Mouse (Mus musculus): ENCODE measurements around the gene Rnf185. TPM values are rescaled to one million over a fixed set of nuclear protein-coding genes. Genes with fewer than 3 reads are reported as not detected.
A peak's percentile ranks its signal among the peaks of the same experiment; 100 is the strongest.

The Rnf185 gene
- polyA plus RNA-seq, 1 experiment from 2014 or later: 20.6 TPM

DNA sequence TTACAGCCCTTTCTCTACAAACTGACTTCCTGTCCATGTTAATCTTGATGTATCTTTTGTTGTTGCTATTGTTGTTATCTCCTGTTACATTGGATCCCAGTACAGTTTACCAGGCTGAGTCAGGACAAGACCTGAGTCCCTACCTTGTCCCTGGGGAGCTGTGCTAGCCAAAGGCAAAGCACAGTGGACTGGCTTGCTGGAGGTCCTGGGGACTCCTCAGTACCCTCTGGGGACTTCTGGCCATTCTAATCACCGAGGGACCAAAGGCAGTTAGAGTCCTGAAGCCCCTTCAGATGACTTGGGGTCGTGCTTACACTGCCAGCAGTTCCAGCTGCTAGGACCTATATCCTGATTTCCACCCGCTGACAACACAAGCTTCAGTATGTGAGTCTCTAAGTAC, 2.3 kb upstream of the Rnf185 start:
- no peaks in the 10 kb centered on the region for H3K9me3 ChIP-seq (ENCODE audit: control insufficient read depth, low read length)
- H3K4me3 ChIP-seq (ENCODE audit: low read depth, low read length): no peak overlapping the region
- DNase-seq (ENCODE audit: low spot score) (no peak), ATAC-seq (replicated peaks; ENCODE audit: low FRiP score) (no peak)
- H3K4me2 ChIP-seq: no peak overlapping the region
- peaks cover 9% of the 10 kb centered on the region for H3K4me1 ChIP-seq (replicated peaks; ENCODE audit: control insufficient read depth, insufficient read depth, low read length)
- H3K36me3 ChIP-seq (ENCODE audit: control insufficient read depth, insufficient read depth, low read length): peaks cover 4% of the 10 kb centered on the region; the same call in 1 of the 2 replicates
- no peak overlapping the region for H3K27ac ChIP-seq (ENCODE audit: low read depth, low read length)
- H3K27me3 ChIP-seq (replicated peaks; ENCODE audit: control insufficient read depth, insufficient read depth, low read length): no peaks in the 10 kb centered on the region
- H3K9ac ChIP-seq (ENCODE audit: low read depth, low read length): no peak overlapping the region
- WGBS: 96% methylated on average over 3 of the region's 3 CpGs

DNA sequence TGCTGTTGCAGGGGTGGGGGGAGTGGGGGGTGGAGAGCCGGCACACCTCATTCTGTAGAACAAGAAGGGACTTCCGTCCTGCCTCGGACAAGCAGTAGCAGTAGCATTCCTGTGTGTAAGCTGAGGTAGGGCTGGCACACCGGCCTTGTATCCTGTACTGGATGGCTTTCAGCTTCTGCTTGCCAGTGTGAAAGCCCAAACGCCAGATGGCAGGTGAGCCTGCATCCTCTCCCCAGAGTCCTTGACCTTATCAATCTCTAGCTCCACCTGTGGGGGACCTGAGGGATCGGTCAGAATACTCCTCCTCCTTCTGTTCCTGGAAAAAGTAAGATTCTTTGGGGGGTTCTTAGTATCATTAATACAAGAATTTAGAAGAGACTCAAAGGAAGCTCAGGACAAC, 1.3 kb upstream of the Rnf185 start:
- Histone ChIP-seq H3K4me1 (replicated peaks; ENCODE audit: control insufficient read depth, insufficient read depth, low read length) (peaks cover 9% of the 10 kb centered on the region), H3K27me3 (replicated peaks; ENCODE audit: control insufficient read depth, insufficient read depth, low read length) (no peaks in the 10 kb centered on the region), H3K4me2 (peak overlapping the region; percentile 81), H3K36me3 (ENCODE audit: control insufficient read depth, insufficient read depth, low read length) (peaks cover 4% of the 10 kb centered on the region; the same call in 1 of the 2 replicates), H3K27ac (ENCODE audit: low read depth, low read length) (no peak overlapping the region), H3K4me3 (ENCODE audit: low read depth, low read length) (peak overlapping the region; percentile 73), H3K9ac (ENCODE audit: low read depth, low read length) (no peak overlapping the region), H3K9me3 (ENCODE audit: control insufficient read depth, low read length) (no peaks in the 10 kb centered on the region)
- 62% methylated on average over 6 of the region's 6 CpGs for WGBS
- ATAC-seq (replicated peaks; ENCODE audit: low FRiP score) (no peak), DNase-seq (ENCODE audit: low spot score) (no peak)

DNA sequence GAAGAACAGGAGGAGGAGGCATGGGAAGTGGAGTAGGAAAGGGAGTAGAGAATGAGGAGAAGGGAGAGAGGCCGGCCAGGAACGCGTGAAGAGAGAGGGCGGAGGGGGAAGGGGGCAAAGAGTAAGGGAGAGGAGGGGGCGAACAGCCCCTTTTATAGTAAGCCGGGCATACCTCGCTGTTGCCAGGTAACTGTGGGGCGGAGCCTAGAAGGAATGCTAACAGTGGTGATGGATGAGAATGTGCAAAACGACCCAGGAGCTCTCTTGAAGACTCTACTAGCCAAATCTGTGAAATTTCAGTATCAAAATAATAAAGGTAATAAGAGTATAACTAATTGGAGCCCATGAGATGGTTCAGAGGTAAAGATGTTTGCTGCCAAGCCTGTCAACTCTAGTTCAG, 606 bp upstream of the Rnf185 start:
- WGBS: 0% methylated on average over 9 of the region's 9 CpGs
- H3K9ac ChIP-seq (ENCODE audit: low read depth, low read length): peak overlapping the region; percentile 75
- no peaks in the 10 kb centered on the region for H3K9me3 ChIP-seq (ENCODE audit: control insufficient read depth, low read length)
- H3K27me3 ChIP-seq (replicated peaks; ENCODE audit: control insufficient read depth, insufficient read depth, low read length): no peaks in the 10 kb centered on the region
- H3K36me3 ChIP-seq (ENCODE audit: control insufficient read depth, insufficient read depth, low read length): peaks cover 4% of the 10 kb centered on the region; the same call in 1 of the 2 replicates
- H3K4me3 ChIP-seq (ENCODE audit: low read depth, low read length): peak overlapping the region; percentile 73
- H3K4me1 ChIP-seq (replicated peaks; ENCODE audit: control insufficient read depth, insufficient read depth, low read length): peaks cover 9% of the 10 kb centered on the region
- peak overlapping the region; percentile 81 for H3K4me2 ChIP-seq
- H3K27ac ChIP-seq (ENCODE audit: low read depth, low read length): peak overlapping the region; percentile 52
- peak; percentile 21; the same call in 1 of the 2 replicates for ATAC-seq (replicated peaks; ENCODE audit: low FRiP score)
- no peak for DNase-seq (ENCODE audit: low spot score)

GRCm38 (mm10) chr11:3451701-3452163, 431 bp downstream of the Rnf185 start:
- Histone ChIP-seq H3K9ac (ENCODE audit: low read depth, low read length) (peak overlapping the region; percentile 75), H3K4me2 (peak overlapping the region; percentile 81), H3K27ac (ENCODE audit: low read depth, low read length) (peak overlapping the region; percentile 47), H3K4me3 (ENCODE audit: low read depth, low read length) (peak overlapping the region; percentile 73), H3K9me3 (ENCODE audit: control insufficient read depth, low read length) (no peaks in the 10 kb centered on the region), H3K4me1 (replicated peaks; ENCODE audit: control insufficient read depth, insufficient read depth, low read length) (peaks cover 9% of the 10 kb centered on the region), H3K36me3 (ENCODE audit: control insufficient read depth, insufficient read depth, low read length) (peaks cover 2% of the 10 kb centered on the region; the same call in 1 of the 2 replicates), H3K27me3 (replicated peaks; ENCODE audit: control insufficient read depth, insufficient read depth, low read length) (no peaks in the 10 kb centered on the region)
- ATAC-seq (replicated peaks; ENCODE audit: low FRiP score) (peak; percentile 33), DNase-seq (ENCODE audit: low spot score) (peak; percentile 37)
- 1% methylated on average over 20 of the region's 20 CpGs for WGBS

- H3K36me3 ChIP-seq (ENCODE audit: control insufficient read depth, insufficient read depth, low read length): no peaks in the 10 kb centered on the region
- DNase-seq (ENCODE audit: low spot score): no peak
- 71% methylated on average over 8 of the region's 8 CpGs for WGBS
- H3K9me3 ChIP-seq (ENCODE audit: control insufficient read depth, low read length): no peaks in the 10 kb centered on the region
- no peak overlapping the region for H3K27ac ChIP-seq (ENCODE audit: low read depth, low read length)
- H3K4me3 ChIP-seq (ENCODE audit: low read depth, low read length): no peak overlapping the region
- H3K4me1 ChIP-seq (replicated peaks; ENCODE audit: control insufficient read depth, insufficient read depth, low read length): peaks cover 8% of the 10 kb centered on the region
- H3K9ac ChIP-seq (ENCODE audit: low read depth, low read length): no peak overlapping the region
- no peaks in the 10 kb centered on the region for H3K27me3 ChIP-seq (replicated peaks; ENCODE audit: control insufficient read depth, insufficient read depth, low read length)
- no peak overlapping the region for H3K4me2 ChIP-seq
- ATAC-seq (replicated peaks; ENCODE audit: low FRiP score): no peak
These were observed 7.3 kb downstream of the Rnf185 start for GRCm38 (mm10) chr11:3444875-3445274.

DNA sequence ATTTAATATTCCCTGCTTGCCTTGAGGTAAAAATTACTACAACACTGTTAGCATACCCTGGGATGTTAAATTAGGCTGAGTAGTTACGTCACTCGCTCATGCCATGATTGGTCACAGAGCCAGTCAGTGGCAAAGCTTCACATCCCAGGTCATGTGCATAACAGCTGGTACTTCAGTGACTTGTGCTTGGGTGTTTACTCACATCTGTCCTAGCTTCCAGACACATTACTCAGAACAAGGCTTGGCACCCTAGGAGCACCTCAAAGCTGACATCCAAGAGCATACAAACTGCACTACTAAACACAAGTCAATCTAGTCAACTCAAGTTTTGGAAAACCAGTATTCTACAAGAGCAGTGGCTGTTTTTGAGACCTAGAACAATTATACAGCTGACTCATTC, 9.1 kb downstream of the Rnf185 start:
- H3K27ac ChIP-seq (ENCODE audit: low read depth, low read length): no peak overlapping the region
- 89% methylated on average over 2 of the region's 2 CpGs for WGBS
- H3K4me3 ChIP-seq (ENCODE audit: low read depth, low read length): no peak overlapping the region
- no peaks in the 10 kb centered on the region for H3K27me3 ChIP-seq (replicated peaks; ENCODE audit: control insufficient read depth, insufficient read depth, low read length)
- no peaks in the 10 kb centered on the region for H3K9me3 ChIP-seq (ENCODE audit: control insufficient read depth, low read length)
- ATAC-seq (replicated peaks; ENCODE audit: low FRiP score) (no peak), DNase-seq (ENCODE audit: low spot score) (no peak)
- no peak overlapping the region for H3K9ac ChIP-seq (ENCODE audit: low read depth, low read length)
- H3K4me1 ChIP-seq (replicated peaks; ENCODE audit: control insufficient read depth, insufficient read depth, low read length): peaks cover 8% of the 10 kb centered on the region
- H3K36me3 ChIP-seq (ENCODE audit: control insufficient read depth, insufficient read depth, low read length): no peaks in the 10 kb centered on the region
- no peak overlapping the region for H3K4me2 ChIP-seq

DNA sequence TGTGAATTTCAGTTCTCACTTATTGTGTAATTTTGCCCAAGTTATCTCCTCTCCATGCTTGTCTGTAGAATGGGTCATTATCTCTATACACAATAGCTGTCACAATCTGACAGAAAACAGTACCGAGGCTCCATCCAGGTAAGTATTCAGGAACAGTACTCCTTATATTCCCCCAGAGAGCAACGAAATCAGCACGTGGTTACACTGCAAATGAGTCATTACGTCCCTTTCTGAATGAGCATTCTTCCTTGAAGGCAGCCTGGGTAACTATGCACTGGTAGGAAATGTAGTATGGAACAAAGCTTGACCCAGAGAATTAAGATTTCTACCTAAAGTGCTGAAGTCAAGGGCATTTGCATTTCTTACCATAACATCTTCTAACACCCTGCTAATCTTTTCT, 9.5 kb downstream of the Rnf185 start:
- Histone ChIP-seq H3K4me2 (no peak overlapping the region), H3K9me3 (ENCODE audit: control insufficient read depth, low read length) (no peaks in the 10 kb centered on the region), H3K4me3 (ENCODE audit: low read depth, low read length) (no peak overlapping the region), H3K36me3 (ENCODE audit: control insufficient read depth, insufficient read depth, low read length) (no peaks in the 10 kb centered on the region), H3K9ac (ENCODE audit: low read depth, low read length) (no peak overlapping the region), H3K27ac (ENCODE audit: low read depth, low read length) (no peak overlapping the region), H3K27me3 (replicated peaks; ENCODE audit: control insufficient read depth, insufficient read depth, low read length) (no peaks in the 10 kb centered on the region), H3K4me1 (replicated peaks; ENCODE audit: control insufficient read depth, insufficient read depth, low read length) (peaks cover 8% of the 10 kb centered on the region)
- DNase-seq (ENCODE audit: low spot score) (no peak), ATAC-seq (replicated peaks; ENCODE audit: low FRiP score) (no peak)
- WGBS: 72% methylated on average over 4 of the region's 4 CpGs

- H3K4me1 ChIP-seq (replicated peaks; ENCODE audit: control insufficient read depth, insufficient read depth, low read length): peaks cover 8% of the 10 kb centered on the region
- H3K27me3 ChIP-seq (replicated peaks; ENCODE audit: control insufficient read depth, insufficient read depth, low read length): no peaks in the 10 kb centered on the region
- H3K9me3 ChIP-seq (ENCODE audit: control insufficient read depth, low read length): no peaks in the 10 kb centered on the region
- DNase-seq (ENCODE audit: low spot score) (no peak), ATAC-seq (replicated peaks; ENCODE audit: low FRiP score) (no peak)
- no peak overlapping the region for H3K4me3 ChIP-seq (ENCODE audit: low read depth, low read length)
- no peaks in the 10 kb centered on the region for H3K36me3 ChIP-seq (ENCODE audit: control insufficient read depth, insufficient read depth, low read length)
- no peak overlapping the region for H3K27ac ChIP-seq (ENCODE audit: low read depth, low read length)
- no peak overlapping the region for H3K9ac ChIP-seq (ENCODE audit: low read depth, low read length)
- no peak overlapping the region for H3K4me2 ChIP-seq
These were observed 10.3 kb downstream of the Rnf185 start for GRCm38 (mm10) chr11:3441696-3442443.

GRCm38 (mm10) chr11:3437621-3438020, 14.5 kb downstream of the Rnf185 start:
- Histone ChIP-seq H3K9ac (ENCODE audit: low read depth, low read length) (no peak overlapping the region), H3K27me3 (replicated peaks; ENCODE audit: control insufficient read depth, insufficient read depth, low read length) (no peaks in the 10 kb centered on the region), H3K36me3 (ENCODE audit: control insufficient read depth, insufficient read depth, low read length) (no peaks in the 10 kb centered on the region), H3K4me2 (no peak overlapping the region), H3K27ac (ENCODE audit: low read depth, low read length) (no peak overlapping the region), H3K4me3 (ENCODE audit: low read depth, low read length) (no peak overlapping the region), H3K9me3 (ENCODE audit: control insufficient read depth, low read length) (no peaks in the 10 kb centered on the region), H3K4me1 (replicated peaks; ENCODE audit: control insufficient read depth, insufficient read depth, low read length) (no peaks in the 10 kb centered on the region)
- 93% methylated on average over 1 of the region's 1 CpGs for WGBS
- ATAC-seq (replicated peaks; ENCODE audit: low FRiP score) (no peak), DNase-seq (ENCODE audit: low spot score) (no peak)

Data from liver, embryonic 11.5 days (tissue).